Mouse (Mus musculus) gastrocnemius, postnatal 25 days (tissue): ENCODE data around the gene Tpcn1. TPM values are rescaled to one million over a fixed set of nuclear protein-coding genes. Genes with fewer than 3 reads are reported as not detected.

Source experiments
- DNase-seq: peaks from one replicate; pipeline ENCODE4 v3.0.0; 2022
- total RNA-seq, 2 experiments: library from RNA; stranded (reverse); gene quantifications; 1 replicate in 1 of 2; 2 replicates in 1 of 2; pipeline ENCODE4 v1.2.3; 2021

The Tpcn1 gene
- total RNA-seq, 2 experiments from 2014 or later = 44.3 to 48.3 TPM

DNA sequence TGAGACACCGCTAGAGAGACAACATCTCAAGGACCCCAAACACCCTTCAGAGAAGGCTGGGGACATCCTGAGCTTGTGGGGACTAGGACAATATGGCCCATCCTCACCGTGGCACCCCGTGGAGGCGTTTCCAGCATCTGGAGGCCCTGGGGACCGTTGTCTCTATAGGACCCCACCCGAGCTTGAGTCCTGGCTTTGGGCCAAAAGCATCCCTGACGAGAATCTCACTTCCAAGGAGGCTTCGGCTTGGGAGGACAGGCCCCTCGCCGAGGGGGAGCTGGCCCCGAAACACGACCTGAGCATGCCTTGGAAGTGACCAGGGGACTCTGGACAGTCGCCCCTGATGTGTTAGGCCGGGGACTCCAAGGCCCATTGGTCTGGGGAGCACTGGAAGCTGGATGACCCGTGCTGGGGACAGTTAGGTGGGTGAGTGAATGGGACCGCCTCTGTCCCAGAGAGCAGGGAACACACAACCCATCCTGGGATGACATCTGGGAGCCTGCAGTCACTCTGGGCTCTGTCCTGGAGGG is 20.8 kb upstream of the Tpcn1 start:
- DNase-seq = no peak

DNA sequence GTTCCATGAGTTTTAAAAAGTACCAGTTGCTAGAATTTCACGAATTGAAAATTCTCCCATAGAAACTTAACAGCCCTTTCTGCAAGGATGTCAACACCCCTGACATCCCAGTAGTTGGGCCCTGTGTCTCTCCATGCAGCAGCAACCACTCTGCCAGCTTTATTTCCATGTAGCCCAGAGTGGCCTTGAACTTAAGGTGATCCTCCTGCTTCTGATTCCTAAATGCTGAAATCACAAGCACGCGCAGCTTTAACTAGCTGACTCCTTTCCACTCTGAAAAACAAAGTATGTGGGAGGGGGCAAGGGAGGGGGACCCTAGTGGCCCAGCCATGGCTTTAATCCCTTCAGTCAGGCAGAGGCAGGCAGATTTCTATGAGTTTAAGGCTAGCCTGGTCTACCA is 18.9 kb upstream of the Tpcn1 start:
- no peak for DNase-seq

DNA sequence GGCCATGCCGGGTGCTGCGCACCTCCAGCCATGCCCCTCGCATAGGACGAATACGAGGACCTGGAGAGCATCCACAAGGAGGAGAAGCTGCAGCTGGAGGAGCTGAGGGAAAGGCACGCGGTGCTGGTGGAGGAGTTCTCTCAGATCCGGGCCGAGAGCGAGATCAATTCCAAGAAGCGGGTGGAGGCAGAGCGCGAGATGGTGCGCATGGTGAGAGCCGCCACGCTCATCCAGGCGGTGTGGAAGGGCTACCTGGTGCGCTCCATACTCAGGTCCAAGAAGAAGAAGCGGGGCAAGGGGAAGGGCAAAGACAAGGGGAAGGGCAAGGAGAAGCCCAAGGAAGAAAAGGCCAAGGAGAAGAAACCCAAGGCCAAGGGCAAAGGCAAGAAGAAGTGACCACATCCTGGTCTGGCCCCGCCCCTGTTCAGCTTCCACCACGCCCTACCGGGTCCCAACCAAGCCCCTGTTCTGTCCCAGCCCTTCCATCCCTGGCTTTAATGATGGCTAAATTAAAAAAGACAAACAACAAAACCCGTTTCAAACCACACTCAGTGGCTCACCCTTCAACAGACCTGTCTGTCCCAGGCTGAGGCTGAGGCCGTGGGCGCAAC is 18.2 kb upstream of the Tpcn1 start:
- no peak for DNase-seq

DNA sequence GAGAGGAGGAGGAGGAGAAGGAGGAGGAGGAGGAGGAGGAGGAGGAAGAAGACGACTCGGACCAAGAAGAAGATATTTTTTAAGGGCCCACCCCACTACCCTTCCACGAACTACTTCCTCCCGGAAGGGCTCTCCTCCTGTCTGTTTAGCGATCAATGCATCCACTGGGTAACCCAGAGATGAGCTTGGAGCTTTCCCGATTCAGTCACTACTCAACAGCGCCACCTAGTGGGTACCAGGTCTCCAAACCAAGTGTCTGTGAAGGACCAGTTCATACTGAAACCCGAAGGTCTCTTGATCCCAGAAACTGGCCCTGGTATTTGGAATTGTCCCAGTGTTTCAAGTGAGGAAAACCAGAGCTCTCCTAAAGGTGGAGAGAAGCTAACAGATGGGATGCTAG is 17.2 kb upstream of the Tpcn1 start:
- DNase-seq = peak; percentile 77

DNA sequence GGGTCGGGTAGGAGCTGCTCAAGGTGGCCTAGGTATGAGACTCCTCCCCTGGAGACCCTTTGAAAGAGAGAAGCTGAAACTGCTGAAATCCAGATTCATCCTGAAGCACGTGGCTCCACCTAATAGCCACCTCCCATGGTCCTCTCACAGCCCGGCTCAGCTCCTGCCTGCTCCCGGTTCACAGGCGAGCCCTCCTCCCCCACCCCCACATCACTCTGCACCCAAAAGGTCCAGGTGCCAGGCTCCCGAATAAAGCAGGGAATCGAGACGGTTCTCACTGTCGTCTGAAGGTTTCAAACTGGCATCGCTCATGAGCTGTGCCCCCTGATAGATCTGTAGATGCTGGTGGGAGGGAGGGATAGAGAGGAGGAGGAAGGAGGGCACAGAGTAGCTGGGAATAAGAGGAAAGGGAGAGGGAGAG is 16.8 kb upstream of the Tpcn1 start:
- DNase-seq = no peak

DNA sequence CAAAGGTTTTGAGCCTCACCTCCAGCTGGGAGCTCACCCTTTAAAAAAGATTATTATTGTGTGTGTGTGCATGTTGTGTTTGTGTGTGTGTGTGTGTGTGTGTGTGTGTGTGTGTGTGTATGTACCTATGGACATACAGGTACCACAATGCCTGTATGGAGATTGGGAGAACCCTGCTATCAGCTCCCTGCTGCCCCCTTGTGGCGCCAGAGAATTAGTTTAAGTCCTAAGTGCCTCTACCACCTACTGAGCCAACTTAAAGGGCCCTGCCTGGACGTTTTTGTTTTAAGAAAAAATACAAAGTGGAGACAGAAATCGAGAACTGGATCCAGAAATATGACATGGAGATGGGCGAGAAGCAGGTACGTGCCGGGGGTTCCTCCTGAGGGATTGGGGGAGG is 16.4 kb upstream of the Tpcn1 start:
- DNase-seq = peak; percentile 63

DNA sequence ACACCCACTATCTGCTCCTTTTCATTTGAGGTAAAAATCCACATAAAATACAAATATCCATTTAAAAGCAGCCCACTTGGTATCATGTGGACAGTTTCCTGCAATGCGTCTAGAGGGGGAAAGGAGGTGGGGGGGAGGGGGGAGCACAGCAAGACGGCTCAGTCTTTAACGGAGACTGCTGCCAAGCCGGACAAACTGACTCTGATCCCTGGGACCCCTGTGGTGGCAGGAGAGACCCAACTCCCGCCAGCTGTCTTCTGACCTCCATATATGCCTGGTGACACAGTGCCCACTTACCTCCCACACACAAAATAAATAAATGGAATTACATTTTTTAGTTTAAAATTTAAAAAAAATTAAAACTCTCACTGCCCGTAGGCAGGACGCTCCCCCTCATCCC is 15.0 kb upstream of the Tpcn1 start:
- no peak for DNase-seq

DNA sequence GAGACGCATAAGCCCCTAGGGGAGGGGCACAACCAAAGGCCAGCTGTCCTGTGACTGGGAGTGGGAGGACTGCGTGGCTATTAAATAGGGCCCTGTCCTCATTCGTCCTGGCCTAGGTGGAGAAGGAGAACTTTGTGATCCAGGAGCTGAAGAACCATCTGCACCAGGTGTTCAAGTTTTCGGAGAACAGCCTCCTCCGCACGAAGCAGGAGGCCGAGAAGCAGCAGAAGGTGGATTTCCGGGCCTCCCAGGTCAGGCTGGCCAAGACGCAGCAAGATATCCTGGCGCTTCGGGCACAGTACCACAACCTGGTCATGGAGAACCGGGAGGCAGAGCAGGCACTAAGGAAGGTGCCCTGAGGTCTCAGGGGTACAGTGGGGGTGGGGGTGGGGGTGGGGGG is 13.7 kb upstream of the Tpcn1 start:
- no peak for DNase-seq

DNA sequence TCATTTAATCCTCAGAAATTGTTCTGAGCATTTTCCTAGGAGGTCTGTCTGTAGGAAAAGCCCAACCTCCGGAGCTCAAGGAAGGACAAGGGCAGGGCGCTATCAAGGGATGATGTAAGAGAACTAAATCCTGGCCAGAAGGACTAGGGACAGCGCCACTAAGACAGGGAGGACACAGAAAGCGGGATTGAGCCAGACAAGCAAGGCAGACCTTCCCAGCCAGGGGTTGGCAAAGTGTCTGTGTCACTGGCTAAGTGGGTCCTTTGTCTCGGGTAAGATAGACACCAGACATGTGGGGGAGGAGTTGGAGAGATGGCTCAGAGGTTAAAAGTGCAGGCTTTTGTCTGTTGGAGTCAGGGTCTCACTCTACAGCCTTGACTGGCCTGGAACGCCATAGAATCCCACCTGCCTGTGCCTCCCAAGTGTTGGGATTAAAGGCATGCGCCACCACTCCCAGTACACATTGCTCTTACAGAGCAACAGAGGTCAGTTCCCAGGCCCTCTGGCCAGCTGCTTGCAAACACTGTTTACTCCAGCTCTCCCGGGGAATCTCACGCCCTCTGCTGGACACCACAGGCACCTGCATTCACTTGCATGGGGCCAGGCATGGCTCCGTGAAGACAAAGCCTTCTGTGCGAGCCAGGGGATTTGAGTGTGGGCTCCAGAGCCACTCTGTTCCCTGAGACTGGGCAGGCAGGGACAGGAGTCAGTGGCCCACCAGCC is 12.6 kb upstream of the Tpcn1 start:
- DNase-seq = no peak

DNA sequence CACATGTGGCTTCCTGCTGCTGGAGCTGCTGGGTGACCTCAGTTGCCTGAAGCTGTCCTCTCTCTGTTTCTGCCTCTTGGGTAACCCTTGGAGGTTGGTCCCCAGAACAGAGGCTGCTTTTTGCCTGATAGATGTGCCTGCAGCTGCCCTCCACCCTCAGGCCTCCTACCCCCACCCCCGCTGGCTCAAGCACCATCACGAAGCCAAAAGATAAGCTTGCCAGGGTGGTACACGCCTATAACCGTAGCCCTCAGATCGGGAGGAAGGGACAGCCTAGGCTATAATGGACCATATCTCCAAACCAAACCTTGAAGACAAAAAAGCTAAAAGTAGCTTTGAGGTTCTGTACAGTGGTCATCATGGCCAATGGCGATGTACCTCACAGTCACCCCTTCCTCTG is 11.2 kb upstream of the Tpcn1 start:
- DNase-seq = no peak

DNA sequence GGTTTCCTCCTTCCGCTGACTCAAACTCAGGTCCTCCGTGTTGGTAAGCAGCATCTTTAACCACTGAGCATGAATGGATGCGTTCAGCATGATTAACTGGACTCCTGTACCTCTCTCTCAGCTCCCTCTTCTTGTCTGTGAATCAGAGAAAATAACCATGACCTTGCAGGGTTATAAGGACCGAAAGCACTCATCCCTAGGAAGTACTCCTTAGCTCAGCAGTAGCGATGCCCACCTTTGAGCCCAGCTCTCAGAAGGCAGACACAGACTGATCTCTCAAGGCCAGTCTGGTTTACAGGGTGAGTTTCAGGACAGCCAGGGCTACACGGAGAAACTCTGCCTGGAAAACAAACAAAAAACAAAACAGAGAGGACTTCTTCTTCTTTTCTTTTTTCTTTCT is 6.0 kb upstream of the Tpcn1 start:
- DNase-seq = no peak

DNA sequence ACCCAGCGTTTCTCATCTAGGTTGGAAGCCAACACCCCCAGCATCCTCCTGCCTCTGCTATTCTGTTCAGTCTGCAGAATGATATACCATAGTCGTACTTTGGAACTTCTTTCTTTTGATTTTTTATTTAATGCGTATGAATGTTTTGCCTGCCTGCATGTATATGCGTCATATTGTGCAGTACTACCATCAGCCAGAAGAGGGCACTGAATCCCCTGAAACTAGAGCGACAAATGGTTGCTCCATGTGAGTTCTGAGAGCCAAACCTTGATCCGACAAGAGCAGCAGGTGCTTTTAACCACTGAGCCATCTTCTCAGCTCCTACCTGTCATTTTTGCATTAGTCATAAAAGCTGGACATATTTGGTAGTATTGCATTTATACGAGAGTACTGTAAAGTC is 3.7 kb upstream of the Tpcn1 start:
- DNase-seq = no peak

DNA sequence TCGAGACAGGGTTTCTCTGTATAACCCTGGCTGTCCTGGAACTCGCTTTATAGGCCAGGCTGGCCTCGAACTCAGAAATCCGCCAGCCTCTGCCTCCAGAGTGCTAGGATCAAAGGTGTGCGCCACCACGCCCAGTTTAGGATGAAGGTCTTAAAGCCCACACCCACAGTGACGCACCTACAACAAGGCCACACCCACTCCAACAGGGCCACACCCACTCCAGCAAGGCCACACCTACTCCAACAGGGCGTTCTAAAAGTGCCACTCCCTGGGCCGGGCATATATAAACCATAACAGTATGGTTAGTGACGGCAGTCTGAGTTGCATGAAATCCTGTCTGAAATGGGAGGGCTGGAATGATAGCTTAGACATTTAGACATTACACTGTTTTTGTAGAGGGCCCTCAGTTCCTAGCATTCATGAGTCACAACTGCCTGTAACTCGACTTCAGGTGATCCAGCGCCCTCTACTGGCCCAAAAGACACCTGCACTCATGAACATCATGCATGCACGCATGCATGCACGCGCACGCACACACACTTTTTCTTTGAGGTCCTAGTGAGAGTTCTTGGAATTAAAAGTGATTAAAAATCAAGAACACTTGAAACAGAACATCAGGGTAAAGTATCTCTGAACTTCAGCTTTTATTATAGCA is 2.0 kb upstream of the Tpcn1 start:
- DNase-seq = no peak

DNA sequence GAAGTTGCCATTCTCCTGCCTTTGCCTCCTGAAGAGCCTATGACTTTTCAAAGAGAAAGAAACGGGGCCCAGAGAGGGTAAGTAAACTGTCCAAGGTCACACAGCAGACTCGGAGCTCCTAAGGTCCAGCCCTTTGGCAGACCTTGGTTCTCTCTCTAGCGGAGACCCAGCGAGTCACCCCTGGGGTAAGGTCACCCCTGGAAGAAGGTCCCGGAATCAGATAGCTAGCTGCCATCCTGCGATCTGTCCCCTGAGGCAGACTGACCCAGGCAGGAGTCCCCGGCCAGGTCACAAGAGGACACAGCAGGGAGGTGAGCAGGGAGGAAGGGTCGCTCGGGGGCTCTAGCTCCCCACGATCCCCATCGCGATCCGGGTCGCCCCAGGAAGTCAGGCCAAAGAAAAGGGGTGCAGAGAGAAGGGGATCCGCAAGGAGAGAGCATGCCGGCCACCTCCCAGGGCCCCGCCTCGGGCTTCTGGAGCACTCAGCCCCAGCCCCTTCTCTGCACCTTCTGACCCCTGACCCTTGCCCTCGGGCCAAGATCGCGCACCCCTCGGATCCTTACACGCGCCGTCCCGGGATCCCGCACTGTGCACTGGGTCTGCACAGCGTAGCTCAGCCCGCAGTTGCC is 419 bp downstream of the Tpcn1 start:
- peak; percentile 53 for DNase-seq

DNA sequence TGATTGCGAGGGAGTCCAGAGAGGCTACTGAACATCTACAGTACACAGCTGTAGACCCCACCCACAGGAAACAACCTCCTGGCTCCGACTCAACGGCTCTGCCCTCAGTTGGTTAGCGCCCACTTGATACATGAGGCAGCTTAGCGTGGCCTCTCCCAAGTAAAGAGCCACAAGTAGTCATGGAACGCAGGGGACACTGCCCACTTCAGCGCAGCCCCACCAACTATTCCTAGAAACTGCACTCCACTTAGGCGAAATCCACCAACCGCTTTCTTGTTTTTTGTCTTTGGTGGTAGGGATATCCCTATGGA is 902 bp downstream of the Tpcn1 start:
- no peak for DNase-seq

DNA sequence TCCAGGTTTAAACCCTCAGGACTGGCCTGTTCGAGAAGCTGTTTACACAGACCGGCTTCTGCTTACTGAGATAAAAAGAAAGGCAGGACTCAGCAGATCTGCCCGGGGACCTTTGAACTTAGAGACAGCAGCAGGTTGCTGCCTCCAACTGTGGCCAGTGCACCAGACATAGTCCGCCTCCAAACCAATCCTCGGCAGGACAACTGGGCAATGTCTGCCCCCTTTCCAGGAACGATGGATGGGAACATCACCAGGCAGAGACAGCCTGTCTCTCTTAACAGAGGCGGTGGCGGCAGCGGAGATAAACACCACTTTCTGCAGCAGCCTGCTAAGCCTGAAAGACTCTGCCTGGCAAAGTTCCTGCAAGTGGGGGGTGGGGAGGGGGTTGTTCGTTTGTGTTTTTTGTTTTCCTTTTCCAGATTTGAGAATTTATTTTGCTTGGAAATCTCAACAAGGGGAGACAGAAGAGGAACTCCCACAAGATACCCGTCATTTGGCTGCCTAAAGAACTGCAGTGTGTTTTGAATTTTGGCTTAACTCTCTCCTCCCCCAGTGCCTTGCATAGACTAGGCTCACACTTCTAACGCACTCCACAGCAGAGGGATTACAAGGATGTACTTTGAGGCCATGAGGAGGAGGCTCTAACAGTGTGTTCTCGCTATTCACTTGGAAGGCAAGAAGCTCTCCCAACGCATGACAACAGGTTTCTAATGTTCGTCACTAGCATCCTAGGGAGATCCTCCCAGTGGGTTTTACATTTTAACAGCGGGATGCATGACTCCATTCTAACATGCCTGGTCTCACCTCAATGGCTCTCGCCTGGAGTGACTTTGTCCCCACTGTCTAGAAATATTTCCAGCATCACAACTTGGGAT is 1.5 kb downstream of the Tpcn1 start:
- DNase-seq = no peak

DNA sequence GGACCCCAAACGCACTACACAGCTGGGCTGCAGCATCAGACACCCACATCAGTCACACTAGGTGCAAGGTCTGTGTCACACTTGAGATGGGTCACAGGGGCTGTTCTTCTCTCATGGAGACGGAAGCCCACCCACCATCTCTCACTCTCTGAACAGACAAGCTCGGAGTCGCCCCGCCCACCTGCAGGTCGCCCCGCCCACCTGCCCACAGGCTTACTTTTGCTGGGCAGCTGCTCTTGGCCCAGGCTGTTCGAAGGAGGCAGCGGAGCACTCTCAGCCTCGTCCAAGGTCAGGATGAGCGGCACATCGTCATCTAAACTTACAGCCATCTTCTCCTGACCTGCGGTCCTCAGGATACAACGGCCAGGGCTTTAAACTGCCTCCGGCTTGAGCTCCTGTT is 3.5 kb downstream of the Tpcn1 start:
- DNase-seq = no peak

DNA sequence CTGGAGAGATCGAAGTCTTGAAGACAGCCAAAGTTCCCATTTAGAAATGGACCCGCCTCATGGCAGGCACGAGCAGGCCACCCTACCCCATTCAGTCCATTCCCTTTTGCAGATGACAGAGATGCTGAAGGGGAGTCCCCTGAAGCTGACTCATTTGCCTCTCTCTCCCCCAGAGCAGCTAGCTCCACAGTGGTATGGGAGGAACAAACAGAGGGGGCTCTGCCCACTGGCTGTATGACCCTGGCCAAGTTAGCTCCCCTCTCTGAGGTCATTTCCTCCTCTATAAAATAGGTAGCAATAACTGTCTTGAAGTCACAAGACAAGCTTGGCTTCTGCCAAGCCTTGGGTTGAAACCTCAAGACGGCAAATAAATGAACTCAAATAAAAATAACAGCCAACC is 5.0 kb downstream of the Tpcn1 start:
- no peak for DNase-seq

DNA sequence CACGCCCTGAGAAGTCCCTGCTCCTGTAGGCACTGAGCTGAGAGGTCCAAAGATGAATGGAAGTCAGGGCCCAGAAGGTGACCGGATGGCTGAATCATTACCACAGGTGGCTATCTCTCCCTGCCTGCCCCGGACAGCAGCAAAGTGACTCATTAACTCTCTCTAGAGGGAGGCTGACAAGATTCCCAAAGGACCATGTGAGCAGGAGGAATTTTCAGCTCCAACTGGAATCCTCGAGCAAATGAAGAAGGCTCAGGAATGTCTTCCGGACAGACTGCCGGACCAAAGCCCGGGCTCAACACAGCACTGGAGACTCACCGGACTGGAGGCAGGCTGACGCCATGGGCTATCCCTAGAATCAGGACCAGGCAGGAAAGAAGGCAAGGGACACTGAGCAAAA is 6.5 kb downstream of the Tpcn1 start:
- no peak for DNase-seq

DNA sequence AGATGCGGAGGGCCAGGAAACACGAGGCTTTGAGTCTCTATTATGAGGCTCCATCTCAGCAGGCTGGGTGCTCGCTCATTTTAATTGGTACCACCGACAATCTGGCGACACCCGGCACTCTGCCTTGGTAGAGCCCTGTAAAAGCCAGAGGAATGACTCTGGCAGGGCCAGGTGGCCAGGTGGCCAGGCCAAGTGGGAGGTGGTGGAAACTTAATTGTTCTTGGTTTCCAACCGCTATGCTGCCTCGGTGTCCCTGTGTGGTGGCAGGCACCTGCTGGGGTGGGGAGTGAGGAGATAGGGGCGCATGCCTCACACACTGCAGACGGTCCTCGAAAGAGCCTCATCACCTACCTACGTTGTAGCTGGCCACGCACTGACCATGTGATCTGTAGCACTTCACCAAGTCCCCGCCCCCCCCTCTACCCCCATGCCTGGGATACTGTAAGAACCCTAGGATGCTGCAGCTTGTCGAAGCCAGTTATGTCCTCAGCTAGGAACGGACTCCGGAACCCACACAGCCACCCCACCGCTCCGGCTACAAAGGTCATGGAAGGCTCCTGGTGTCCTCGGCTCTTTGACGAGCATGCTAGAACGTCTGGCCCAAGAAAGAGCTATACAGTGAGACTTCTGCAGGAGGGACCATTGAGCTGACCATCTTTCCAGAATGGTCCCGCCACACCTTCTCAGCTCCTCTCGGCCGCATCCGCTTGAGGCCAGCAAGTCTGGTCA is 8.4 kb downstream of the Tpcn1 start:
- DNase-seq = no peak

DNA sequence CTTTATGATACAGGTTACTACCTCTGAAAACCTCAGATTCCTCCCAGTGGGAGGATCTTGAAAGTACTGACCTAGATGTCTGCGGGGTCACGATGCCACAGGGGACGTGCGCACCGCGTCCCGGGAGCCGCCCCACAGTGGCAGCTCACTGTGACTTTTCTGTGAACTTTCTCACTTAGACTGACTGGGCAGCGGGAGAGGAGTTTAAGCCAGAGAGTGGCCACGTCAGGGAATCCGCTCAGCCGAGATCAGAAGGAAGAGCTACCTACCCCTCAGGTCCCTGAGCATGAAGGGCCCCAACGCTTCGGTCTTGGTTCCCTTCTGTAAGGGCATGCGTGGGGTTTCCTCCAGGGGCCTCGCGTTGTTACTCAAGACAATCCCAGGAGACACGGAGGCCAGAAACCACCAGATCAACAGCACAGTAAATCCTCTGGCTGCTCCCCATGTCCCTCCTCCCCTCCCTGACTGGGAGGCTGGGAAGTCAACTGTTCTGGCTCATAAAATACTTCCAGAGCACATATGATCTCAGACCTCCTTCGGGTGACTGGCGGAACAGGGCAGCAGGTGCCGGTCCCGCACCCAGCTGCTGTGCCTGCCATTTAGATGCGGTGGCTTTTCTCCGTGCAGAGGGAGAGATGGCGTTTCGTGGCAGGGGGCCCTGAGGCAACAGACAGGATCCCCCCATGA is 9.1 kb downstream of the Tpcn1 start:
- peak; percentile 88 for DNase-seq
